Mouse (Mus musculus): ENCODE data around the gene Ndufa4l2.

- TF ChIP-seq CTCF (IDR thresholded peaks at IDR 0.05) (no peak), EP300 (IDR thresholded peaks at IDR 0.05) (no peak)
Observed at GRCm38 (mm10) chr10:127476541-127476940, 38.2 kb upstream of the Ndufa4l2 start.
